Mouse (Mus musculus): Measurements from ENCODE around the gene Gucd1.
"Not testable (repeated sequence)": the region's sequence is repeated elsewhere in the genome, so short reads cannot be mapped to it uniquely, and the experiment has no call there.

DNA sequence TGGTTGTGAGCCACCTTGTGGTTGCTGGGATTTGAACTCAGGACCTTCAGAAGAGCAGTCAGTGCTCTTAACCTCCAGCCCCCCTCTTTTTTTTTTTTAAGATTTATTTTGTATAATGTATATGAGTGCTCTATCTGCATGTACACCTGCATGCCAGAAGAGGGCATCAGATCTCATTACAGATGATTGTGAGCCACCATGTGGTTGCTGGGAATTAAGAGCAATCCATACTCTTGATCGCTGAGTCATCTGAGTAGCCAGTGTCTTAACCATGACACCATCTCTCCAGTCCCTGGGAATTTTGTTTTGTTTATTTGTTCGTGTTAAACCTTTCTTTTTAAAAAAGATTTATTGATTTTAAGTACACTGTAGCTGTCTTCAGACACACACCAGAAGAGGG lies 49.0 kb upstream of the Gucd1 start:
- not testable (repeated sequence) for TF ChIP-seq POLR2A (IDR thresholded peaks at IDR 0.05; ENCODE audit: low read depth, low read length); CTCF (conservative IDR thresholded peaks at IDR 0.05; ENCODE audit: insufficient read depth, insufficient read length, low read depth, low read length)
